Mouse (Mus musculus): ENCODE data around the gene Nr1i3.
"Not testable (repeated sequence)": the region's sequence is repeated elsewhere in the genome, so short reads cannot be mapped to it uniquely, and the experiment has no call there.

Nr1i3 gene

GRCm38 (mm10) chr1:171230215-171230614 lies 16.4 kb downstream of the Nr1i3 start:
- no peak for DNase-seq (ENCODE audit: low spot score)

- DNase-seq (ENCODE audit: low spot score): no peak
Measured at GRCm38 (mm10) chr1:171231844-171232243, 18.1 kb downstream of the Nr1i3 start.

- DNase-seq (ENCODE audit: low spot score): no peak
Measured at GRCm38 (mm10) chr1:171232348-171232747, 18.6 kb downstream of the Nr1i3 start.

- no peak for DNase-seq (ENCODE audit: low spot score)
Measured at GRCm38 (mm10) chr1:171232800-171233730, 19.3 kb downstream of the Nr1i3 start.

- DNase-seq (ENCODE audit: low spot score): no peak
Measured at GRCm38 (mm10) chr1:171234126-171234525, 20.4 kb downstream of the Nr1i3 start, which contains the start of gene Fcer1g. Gene Fcer1g (minus strand): TSS chr1:171234365.

GRCm38 (mm10) chr1:171234538-171234937 lies 20.8 kb downstream of the Nr1i3 start:
- no peak for DNase-seq (ENCODE audit: low spot score)

GRCm38 (mm10) chr1:171235791-171236190 lies 22.0 kb downstream of the Nr1i3 start:
- DNase-seq (ENCODE audit: low spot score): no peak

- DNase-seq (ENCODE audit: low spot score): no peak
Measured at GRCm38 (mm10) chr1:171237438-171237837, 23.7 kb downstream of the Nr1i3 start.

- peak; percentile 73 for DNase-seq (ENCODE audit: low spot score)
Measured at GRCm38 (mm10) chr1:171238463-171238862, 24.7 kb downstream of the Nr1i3 start.

GRCm38 (mm10) chr1:171239992-171240744 lies 26.4 kb downstream of the Nr1i3 start:
- no peak for DNase-seq (ENCODE audit: low spot score)

- DNase-seq (ENCODE audit: low spot score): no peak
Measured at GRCm38 (mm10) chr1:171240911-171241310, 27.1 kb downstream of the Nr1i3 start.

- DNase-seq (ENCODE audit: low spot score): not testable (repeated sequence)
Measured at GRCm38 (mm10) chr1:171241952-171242351, 28.2 kb downstream of the Nr1i3 start.

- DNase-seq (ENCODE audit: low spot score): no peak
Measured at GRCm38 (mm10) chr1:171245353-171245752, 31.6 kb downstream of the Nr1i3 start.

GRCm38 (mm10) chr1:171246709-171247452 lies 33.1 kb downstream of the Nr1i3 start:
- DNase-seq (ENCODE audit: low spot score): peak; percentile 100

- no peak for DNase-seq (ENCODE audit: low spot score)
Measured at GRCm38 (mm10) chr1:171247453-171247841, 33.7 kb downstream of the Nr1i3 start.

GRCm38 (mm10) chr1:171247916-171248315 lies 34.1 kb downstream of the Nr1i3 start:
- no peak for DNase-seq (ENCODE audit: low spot score)

- no peak for DNase-seq (ENCODE audit: low spot score)
Measured at GRCm38 (mm10) chr1:171248386-171249226, 34.8 kb downstream of the Nr1i3 start.

- DNase-seq (ENCODE audit: low spot score): peak; percentile 67
Measured at GRCm38 (mm10) chr1:171249913-171250600, 36.3 kb downstream of the Nr1i3 start, which contains the start of gene Adamts4. Gene Adamts4 (plus strand): TSS chr1:171250421.

GRCm38 (mm10) chr1:171250680-171251593 lies 37.2 kb downstream of the Nr1i3 start, which contains the start of gene Ndufs2:
Gene Ndufs2 (minus strand): TSS chr1:171251388.
- DNase-seq (ENCODE audit: low spot score): peak; percentile 38
